Mouse (Mus musculus): Measurements from ENCODE around the gene Sema4d. TPM values are rescaled to one million over a fixed set of nuclear protein-coding genes. Genes with fewer than 3 reads are reported as not detected.
A peak's percentile ranks its signal among the peaks of the same experiment; 100 is the strongest.
"Not testable (repeated sequence)": the region's sequence is repeated elsewhere in the genome, so short reads cannot be mapped to it uniquely, and the experiment has no call there.

Sema4d gene
- polyA plus RNA-seq, 1 experiment from 2014 or later: 3.9 TPM

DNA sequence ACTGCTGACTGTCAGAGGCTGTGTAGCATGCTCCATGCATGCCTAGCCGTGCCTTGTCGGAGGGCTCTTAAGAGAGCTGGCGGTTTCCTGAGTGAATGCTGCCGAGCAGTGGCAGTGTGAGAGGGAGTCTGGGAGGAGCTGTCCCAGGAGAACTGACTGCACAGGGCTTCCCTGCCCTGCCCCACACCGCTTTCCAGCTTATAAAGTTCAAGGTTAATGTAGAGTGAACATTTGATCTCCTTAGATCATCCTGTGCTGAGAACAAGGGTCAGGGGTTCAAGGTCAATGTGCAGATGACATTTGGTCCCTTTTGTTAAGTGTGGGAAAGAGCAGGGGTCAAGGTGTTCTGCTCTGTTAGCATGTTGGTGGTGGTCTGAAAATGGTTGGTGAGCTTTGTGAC is 112.5 kb downstream of the Sema4d start:
- Histone ChIP-seq H3K9me3 (ENCODE audit: low read length) (no peaks in the 10 kb centered on the region), H3K9ac (replicated peaks) (no peak overlapping the region), H3K36me3 (replicated peaks; ENCODE audit: insufficient read depth, low read length) (peaks cover 90% of the 10 kb centered on the region), H3K27me3 (ENCODE audit: insufficient read depth, low read length) (no peaks in the 10 kb centered on the region), H3K4me2 (ENCODE audit: low read depth, low read length) (no peak overlapping the region), H3K4me1 (ENCODE audit: insufficient read depth) (no peaks in the 10 kb centered on the region; the same call in 1 of the 2 replicates), H3K27ac (ENCODE audit: low read depth) (no peak overlapping the region), H3K4me3 (ENCODE audit: low read depth, low read length) (no peak overlapping the region)
- DNase-seq (no peak), ATAC-seq (no peak)
- 82% methylated on average over 5 of the region's 5 CpGs for WGBS (ENCODE audit: insufficient replicate concordance)
- no peak for TF ChIP-seq EP300 (IDR thresholded peaks at IDR 0.05; ENCODE audit: low read depth)
- no peak for TF ChIP-seq CTCF (IDR thresholded peaks at IDR 0.05; ENCODE audit: low read depth)

GRCm38 (mm10) chr13:51679332-51679731 is 114.2 kb downstream of the Sema4d start:
- Histone ChIP-seq H3K27me3 (ENCODE audit: insufficient read depth, low read length) (no peaks in the 10 kb centered on the region), H3K36me3 (replicated peaks; ENCODE audit: insufficient read depth, low read length) (peaks cover 94% of the 10 kb centered on the region)
- ATAC-seq: no peak

GRCm38 (mm10) chr13:51678687-51679086 is 114.9 kb downstream of the Sema4d start:
- no peaks in the 10 kb centered on the region for H3K27me3 ChIP-seq (ENCODE audit: insufficient read depth, low read length)
- DNase-seq (no peak), ATAC-seq (no peak)
- H3K9ac ChIP-seq (replicated peaks): no peak overlapping the region
- no peak overlapping the region for H3K27ac ChIP-seq (ENCODE audit: low read depth)
- TF ChIP-seq CTCF (IDR thresholded peaks at IDR 0.05; ENCODE audit: low read depth): no peak
- TF ChIP-seq EP300 (IDR thresholded peaks at IDR 0.05; ENCODE audit: low read depth): no peak
- H3K4me1 ChIP-seq (ENCODE audit: insufficient read depth): no peaks in the 10 kb centered on the region; the same call in 1 of the 2 replicates
- no peaks in the 10 kb centered on the region for H3K9me3 ChIP-seq (ENCODE audit: low read length)
- no peak overlapping the region for H3K4me3 ChIP-seq (ENCODE audit: low read depth, low read length)
- no peak overlapping the region for H3K4me2 ChIP-seq (ENCODE audit: low read depth, low read length)
- whole genome bisulfite sequencing (ENCODE audit: insufficient replicate concordance): 90% methylated on average over 6 of the region's 6 CpGs
- peaks cover 96% of the 10 kb centered on the region for H3K36me3 ChIP-seq (replicated peaks; ENCODE audit: insufficient read depth, low read length)

More at GRCm38 (mm10) chr13:51679332-51679731, 114.2 kb downstream of the Sema4d start:
- no peak overlapping the region for H3K4me3 ChIP-seq (ENCODE audit: low read depth, low read length)
- H3K27ac ChIP-seq (ENCODE audit: low read depth): no peak overlapping the region
- no peak overlapping the region for H3K4me2 ChIP-seq (ENCODE audit: low read depth, low read length)
- no peak for DNase-seq
- TF ChIP-seq EP300 (IDR thresholded peaks at IDR 0.05; ENCODE audit: low read depth) (no peak), CTCF (IDR thresholded peaks at IDR 0.05; ENCODE audit: low read depth) (no peak)
- no peak overlapping the region for H3K9ac ChIP-seq (replicated peaks)
- 55% methylated on average over 4 of the region's 4 CpGs for WGBS (ENCODE audit: insufficient replicate concordance)
- no peaks in the 10 kb centered on the region; the same call in 1 of the 2 replicates for H3K4me1 ChIP-seq (ENCODE audit: insufficient read depth)
- H3K9me3 ChIP-seq (ENCODE audit: low read length): no peaks in the 10 kb centered on the region

DNA sequence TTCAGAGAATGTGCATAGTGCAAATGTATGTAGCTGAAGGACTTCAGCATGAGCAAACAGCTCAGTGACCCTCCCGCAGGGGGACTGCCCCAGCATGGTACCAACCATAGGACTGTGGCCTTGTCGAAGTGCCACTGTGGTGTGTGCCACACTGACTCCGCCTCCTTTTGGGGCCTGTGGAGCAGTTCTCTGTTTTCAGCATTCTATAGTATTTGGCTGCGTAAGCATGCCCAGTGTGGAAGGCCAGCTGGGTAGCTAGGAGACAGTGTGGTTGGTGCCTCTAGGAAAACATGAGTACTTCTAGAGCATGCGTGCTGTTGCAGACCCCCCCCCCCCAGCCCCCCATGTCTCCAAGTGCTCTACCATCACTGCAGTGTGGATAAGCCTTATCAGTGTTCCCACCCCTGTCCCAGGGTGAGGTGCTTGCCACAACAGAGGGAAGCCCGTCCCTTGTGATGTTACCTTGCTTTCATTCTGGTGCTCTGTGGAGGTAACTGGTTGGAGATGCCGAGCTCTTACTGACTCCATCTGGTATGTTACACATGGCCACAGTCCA is 115.8 kb downstream of the Sema4d start:
- Histone ChIP-seq H3K27ac (ENCODE audit: low read depth) (no peak overlapping the region), H3K27me3 (ENCODE audit: insufficient read depth, low read length) (no peaks in the 10 kb centered on the region), H3K9me3 (ENCODE audit: low read length) (no peaks in the 10 kb centered on the region), H3K36me3 (replicated peaks; ENCODE audit: insufficient read depth, low read length) (peaks cover 94% of the 10 kb centered on the region), H3K4me3 (ENCODE audit: low read depth, low read length) (no peak overlapping the region), H3K4me1 (ENCODE audit: insufficient read depth) (no peaks in the 10 kb centered on the region; the same call in 1 of the 2 replicates), H3K4me2 (ENCODE audit: low read depth, low read length) (no peak overlapping the region), H3K9ac (replicated peaks) (no peak overlapping the region)
- ATAC-seq: peak; percentile 79
- 62% methylated on average over 7 of the region's 7 CpGs for WGBS (ENCODE audit: insufficient replicate concordance)
- DNase-seq: no peak
- TF ChIP-seq CTCF (IDR thresholded peaks at IDR 0.05; ENCODE audit: low read depth) (no peak), EP300 (IDR thresholded peaks at IDR 0.05; ENCODE audit: low read depth) (0 out of 2 replicates have a peak, but pooled peaks have one; percentile 27)

DNA sequence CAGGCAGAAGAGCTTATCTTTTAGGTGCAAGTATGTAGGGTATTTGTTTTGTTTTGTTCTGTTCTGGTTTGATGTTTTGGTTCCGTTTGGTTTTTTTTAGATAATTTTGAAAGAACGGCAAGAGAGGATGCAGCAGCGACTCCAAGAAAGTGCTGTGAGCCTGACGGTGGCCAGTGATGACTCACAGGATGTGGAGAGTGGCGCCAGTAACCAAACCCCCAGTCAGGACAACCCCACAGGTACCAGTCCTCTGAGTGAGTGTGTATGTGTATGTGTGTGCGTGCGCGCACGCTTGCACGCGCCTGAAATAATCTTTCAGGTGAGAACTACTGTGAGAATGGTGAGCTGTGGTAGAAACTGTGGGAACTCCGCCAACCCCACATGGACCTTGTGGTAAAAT is 116.5 kb downstream of the Sema4d start:
- DNase-seq (no peak), ATAC-seq (no peak)
- Histone ChIP-seq H3K4me3 (ENCODE audit: low read depth, low read length) (no peak overlapping the region), H3K27ac (ENCODE audit: low read depth) (no peak overlapping the region), H3K4me1 (ENCODE audit: insufficient read depth) (no peaks in the 10 kb centered on the region; the same call in 1 of the 2 replicates), H3K27me3 (ENCODE audit: insufficient read depth, low read length) (no peaks in the 10 kb centered on the region), H3K36me3 (replicated peaks; ENCODE audit: insufficient read depth, low read length) (peaks cover 88% of the 10 kb centered on the region), H3K9me3 (ENCODE audit: low read length) (no peaks in the 10 kb centered on the region), H3K9ac (replicated peaks) (no peak overlapping the region), H3K4me2 (ENCODE audit: low read depth, low read length) (no peak overlapping the region)
- WGBS (ENCODE audit: insufficient replicate concordance): 79% methylated on average over 12 of the region's 12 CpGs
- TF ChIP-seq CTCF (IDR thresholded peaks at IDR 0.05; ENCODE audit: low read depth) (no peak), EP300 (IDR thresholded peaks at IDR 0.05; ENCODE audit: low read depth) (no peak)

DNA sequence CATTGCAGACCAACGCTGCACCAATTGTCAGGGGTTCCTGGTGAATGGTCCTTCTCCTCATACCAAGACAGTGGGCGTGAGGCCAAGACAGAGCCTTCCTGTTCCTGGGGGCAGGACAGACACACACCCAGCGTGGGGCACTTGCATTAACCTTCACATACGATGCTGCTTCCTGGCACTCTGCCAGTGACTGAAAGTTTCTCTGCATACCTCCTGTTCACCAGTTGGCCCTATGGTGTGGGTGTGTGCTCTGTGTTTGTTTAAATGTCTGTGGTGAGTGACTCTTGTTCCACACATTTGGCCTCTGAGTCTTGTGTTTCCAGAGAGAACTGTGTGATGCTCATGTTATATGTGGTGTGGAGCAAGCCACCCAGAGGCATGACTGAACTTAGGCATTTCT is 116.9 kb downstream of the Sema4d start:
- DNase-seq (no peak), ATAC-seq (no peak)
- H3K4me3 ChIP-seq (ENCODE audit: low read depth, low read length): no peak overlapping the region
- H3K4me2 ChIP-seq (ENCODE audit: low read depth, low read length): no peak overlapping the region
- no peaks in the 10 kb centered on the region for H3K9me3 ChIP-seq (ENCODE audit: low read length)
- no peaks in the 10 kb centered on the region for H3K27me3 ChIP-seq (ENCODE audit: insufficient read depth, low read length)
- no peak for TF ChIP-seq EP300 (IDR thresholded peaks at IDR 0.05; ENCODE audit: low read depth)
- no peak for TF ChIP-seq CTCF (IDR thresholded peaks at IDR 0.05; ENCODE audit: low read depth)
- no peaks in the 10 kb centered on the region; the same call in 1 of the 2 replicates for H3K4me1 ChIP-seq (ENCODE audit: insufficient read depth)
- WGBS (ENCODE audit: insufficient replicate concordance): 69% methylated on average over 4 of the region's 4 CpGs
- H3K9ac ChIP-seq (replicated peaks): no peak overlapping the region
- H3K36me3 ChIP-seq (replicated peaks; ENCODE audit: insufficient read depth, low read length): peaks cover 88% of the 10 kb centered on the region
- no peak overlapping the region for H3K27ac ChIP-seq (ENCODE audit: low read depth)

DNA sequence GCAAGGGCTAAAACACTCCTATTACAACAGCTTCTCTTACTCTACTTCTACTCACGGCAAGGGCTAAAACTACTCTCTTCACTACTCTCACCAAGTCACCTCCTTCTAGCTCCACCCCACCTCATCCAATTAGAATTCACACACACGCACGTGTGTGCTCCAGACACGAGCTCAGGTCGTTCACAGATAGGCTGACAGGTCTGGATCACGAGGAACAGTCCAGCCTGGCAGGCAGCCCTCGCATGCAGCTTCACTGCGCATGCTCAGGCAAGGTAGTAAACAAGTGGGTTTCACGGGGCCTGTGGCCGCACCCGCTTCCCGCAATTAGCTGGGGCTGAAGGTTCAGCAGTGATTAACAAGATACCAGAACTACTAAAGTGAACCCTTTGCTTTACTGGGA is 125.4 kb downstream of the Sema4d start:
- peaks cover 55% of the 10 kb centered on the region for H3K36me3 ChIP-seq (replicated peaks; ENCODE audit: insufficient read depth, low read length)
- not testable (repeated sequence) for H3K4me3 ChIP-seq (ENCODE audit: low read depth, low read length); DNase-seq; ATAC-seq; H3K4me2 ChIP-seq (ENCODE audit: low read depth, low read length); H3K27me3 ChIP-seq (ENCODE audit: insufficient read depth, low read length); H3K4me1 ChIP-seq (ENCODE audit: insufficient read depth); H3K9me3 ChIP-seq (ENCODE audit: low read length); H3K27ac ChIP-seq (ENCODE audit: low read depth); H3K9ac ChIP-seq (replicated peaks)
- WGBS (ENCODE audit: insufficient replicate concordance): 86% methylated on average over 12 of the region's 12 CpGs

Data from liver, postnatal 0 days (tissue).